1 mouse cellular context compared by ENCODE assay signal in genomic region chr12:30584356-30584740, GRCm38 (mm10).
TF ChIP-seq lines count a peak whose summit lies in the region.

Gene Tmem18 (plus strand): TSS chr12:30584426.

TF ChIP-seq in MEL, 35 proteins besides CTCF, POLR2A, EP300 and RAD21 (continued from another document):
- TF ChIP-seq SMC3 (IDR thresholded peaks at IDR 0.05; ENCODE audit: low read depth, low read length) (no peak), CHD2 (IDR thresholded peaks at IDR 0.05; ENCODE audit: low read length) (peak; percentile 96), ZMIZ1 (IDR thresholded peaks at IDR 0.05; ENCODE audit: low read depth, low read length) (no peak)
